Mouse (Mus musculus) cerebellum, adult 18-20 months (tissue): ENCODE measurements around the gene Sh3d19.

Experiments used
- DNase-seq, 2 experiments: peaks; one replicate each; pipeline ENCODE4 v3.0.0; 2021

The Sh3d19 gene

GRCm38 (mm10) chr3:86030566-86030965, 59.7 kb downstream of the Sh3d19 start:
- peak; percentile 32 to 49 for DNase-seq

- DNase-seq: no peak
Measured at GRCm38 (mm10) chr3:86033455-86034090, 62.7 kb downstream of the Sh3d19 start.

- DNase-seq: no peak
Measured at GRCm38 (mm10) chr3:86037926-86038484, 67.1 kb downstream of the Sh3d19 start.

- DNase-seq: no peak
Measured at GRCm38 (mm10) chr3:86038648-86039047, 67.7 kb downstream of the Sh3d19 start.

GRCm38 (mm10) chr3:86040286-86041201, 69.6 kb downstream of the Sh3d19 start:
- DNase-seq: no peak

- no peak for DNase-seq
Measured at GRCm38 (mm10) chr3:86047686-86048408, 76.9 kb downstream of the Sh3d19 start.

GRCm38 (mm10) chr3:86049041-86049440, 78.1 kb downstream of the Sh3d19 start:
- DNase-seq: no peak

GRCm38 (mm10) chr3:86056678-86057077, 85.8 kb downstream of the Sh3d19 start:
- DNase-seq: no peak

- no peak for DNase-seq
Measured at GRCm38 (mm10) chr3:86057436-86058095, 86.7 kb downstream of the Sh3d19 start.

GRCm38 (mm10) chr3:86069646-86070250, 98.8 kb downstream of the Sh3d19 start:
- no peak for DNase-seq

- no peak for DNase-seq
Measured at GRCm38 (mm10) chr3:86070799-86071198, 99.9 kb downstream of the Sh3d19 start.

- DNase-seq: peak in 1 of 2 experiments; percentile 10
Measured at GRCm38 (mm10) chr3:86072066-86072465, 101.2 kb downstream of the Sh3d19 start.

- DNase-seq: no peak
Measured at GRCm38 (mm10) chr3:86072889-86073288, 102.0 kb downstream of the Sh3d19 start.

- DNase-seq: no peak
Measured at GRCm38 (mm10) chr3:86075593-86075992, 104.7 kb downstream of the Sh3d19 start.

- no peak for DNase-seq
Measured at GRCm38 (mm10) chr3:86076511-86077283, 105.8 kb downstream of the Sh3d19 start.

- DNase-seq: no peak
Measured at GRCm38 (mm10) chr3:86083051-86083450, 112.1 kb downstream of the Sh3d19 start.

GRCm38 (mm10) chr3:86085001-86085400, 114.1 kb downstream of the Sh3d19 start:
- no peak for DNase-seq

GRCm38 (mm10) chr3:86087872-86088271, 117.0 kb downstream of the Sh3d19 start:
- no peak for DNase-seq

- no peak for DNase-seq
Measured at GRCm38 (mm10) chr3:86093213-86093845, 122.4 kb downstream of the Sh3d19 start.

- DNase-seq: no peak
Measured at GRCm38 (mm10) chr3:86093907-86094306, 123.0 kb downstream of the Sh3d19 start.

- DNase-seq: no peak
Measured at GRCm38 (mm10) chr3:86101956-86102355, 131.0 kb downstream of the Sh3d19 start.
